Mouse (Mus musculus) liver, embryonic 15.5 days (tissue): ENCODE results near the gene Sebox. TPM values are rescaled to one million over a fixed set of nuclear protein-coding genes. Genes with fewer than 3 reads are reported as not detected.

Experiments used
- ATAC-seq: fragments of 200-750 bp; cut with Nextera tagmentation; 2 replicates; pipeline ENCODE4 v1.8.0; 2017; ENCODE audit warnings: moderate number of reproducible peaks, mild to moderate bottlenecking, moderate library complexity; ENCODE audit not compliant: insufficient read depth
- H3K27ac ChIP-seq: fragments of 300-500 bp; sonication (generic); replicated peaks from 2 replicates; pipeline ENCODE4 v1.5.1; 2015; ENCODE audit warnings: mild to moderate bottlenecking, inconsistent platforms
- H3K27me3 ChIP-seq: fragments of 300-500 bp; sonication (generic); 2 replicates; pipeline ENCODE4 v1.6.1; 2015; ENCODE audit warnings: mild to moderate bottlenecking, inconsistent platforms
- H3K36me3 ChIP-seq: fragments of 300-500 bp; sonication (generic); replicated peaks from 2 replicates; pipeline ENCODE4 v1.6.1; 2015; ENCODE audit warnings: moderate library complexity, mild to moderate bottlenecking, inconsistent platforms
- H3K4me1 ChIP-seq: fragments of 300-500 bp; sonication (generic); replicated peaks from 2 replicates; pipeline ENCODE4 v1.6.1; 2015; ENCODE audit warnings: inconsistent platforms
- H3K4me2 ChIP-seq: fragments of 300-500 bp; sonication (generic); 2 replicates; pipeline ENCODE4 v1.6.1; 2015; ENCODE audit warnings: moderate library complexity, mild to moderate bottlenecking, inconsistent platforms
- H3K4me3 ChIP-seq: fragments of 300-500 bp; sonication (generic); replicated peaks from 2 replicates; pipeline ENCODE4 v1.5.1; 2015; ENCODE audit warnings: mild to moderate bottlenecking, inconsistent platforms
- H3K9ac ChIP-seq: fragments of 300-500 bp; sonication (generic); 2 replicates; pipeline ENCODE4 v1.6.1; 2015; ENCODE audit warnings: moderate library complexity, mild to moderate bottlenecking, inconsistent platforms
- H3K9me3 ChIP-seq: fragments of 300-500 bp; sonication (generic); replicated peaks from 2 replicates; pipeline ENCODE4 v1.6.1; 2016; ENCODE audit warnings: inconsistent platforms
- WGBS: fragments of 180-500 bp; shearing (Covaris S2); methylation state at CpG from one replicate; pipeline ENCODE4 v1.1.7; 2015; ENCODE audit warnings: mixed read lengths; ENCODE audit not compliant: insufficient replicate concordance; 5-methylcytosine and 5-hydroxymethylcytosine counted together
- polyA plus RNA-seq: library from polyadenylated mRNA; unstranded; fragments of >200 nt; fragmentation: Nextera tagmentation; extraction: Ambion mirVana; gene quantifications from 2 replicates; pipeline ENCODE4 v1.2.1, GENCODE M21; 2015

Sebox gene
- polyA plus RNA-seq, 1 experiment from 2014 or later, result 0.25 TPM

DNA sequence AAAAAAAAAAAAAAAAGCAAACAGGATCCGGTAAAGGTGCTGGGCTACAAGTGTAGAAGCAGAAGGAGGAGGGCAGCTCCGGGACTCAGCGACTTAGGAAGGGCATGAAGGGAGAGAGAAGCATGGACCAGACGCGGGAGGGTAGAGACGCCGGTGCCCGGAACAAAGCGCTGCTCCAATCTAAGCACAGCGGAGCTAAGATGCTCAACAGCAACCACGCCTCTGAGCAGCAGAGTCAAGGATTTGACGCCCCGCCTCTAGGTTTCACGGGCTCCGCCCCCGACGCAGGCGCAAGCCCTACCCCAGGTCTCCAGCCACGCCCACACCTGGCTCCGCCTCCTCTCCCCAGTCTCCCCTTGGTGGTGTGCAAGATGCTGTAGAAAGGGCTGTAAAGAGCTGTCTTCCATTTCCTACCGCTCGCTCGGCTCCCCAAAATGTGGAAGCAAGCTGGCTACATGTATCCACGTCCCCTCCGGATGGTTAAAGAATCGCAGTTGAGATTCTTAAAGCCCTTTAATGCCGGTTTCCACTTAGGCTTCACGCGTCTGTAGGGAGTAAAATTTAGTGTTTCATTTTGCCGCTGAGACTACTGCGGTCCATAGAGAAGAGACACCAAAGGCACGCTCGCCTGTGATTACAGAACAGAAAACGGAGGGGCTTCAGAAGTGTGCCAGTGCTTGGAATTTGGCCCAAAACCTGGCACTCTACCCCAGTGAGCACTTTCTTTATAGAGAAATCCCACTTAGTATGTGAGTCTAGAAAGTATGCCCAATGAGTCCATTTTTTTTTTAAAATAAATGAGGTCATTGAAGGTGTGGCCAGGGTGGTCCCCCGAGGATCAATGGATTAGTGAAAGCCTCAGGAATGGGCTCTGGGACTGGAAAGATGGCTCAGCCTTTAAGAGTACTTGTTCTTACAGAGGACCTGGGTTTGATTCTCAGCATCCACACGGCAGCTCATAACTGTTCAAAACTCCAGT is 5.4 kb upstream of the Sebox start, which contains the start of gene Sarm1:
Gene Sarm1, minus strand, starts transcription at position 211 of the 979 bp plus-strand sequence.
- Histone ChIP-seq H3K9ac (no peak within 1 kb of the TSS), H3K27ac (peak within 1 kb of the TSS; percentile 53), H3K4me1 (peaks cover 22% of the 10 kb centered on the region), H3K9me3 (no peaks in the 10 kb centered on the region), H3K4me3 (peak within 1 kb of the TSS; percentile 47), H3K4me2 (peak within 1 kb of the TSS; percentile 69), H3K36me3 (no peaks in the 10 kb centered on the region), H3K27me3 (peaks cover 81% of the 10 kb centered on the region)
- peak; percentile 66 for ATAC-seq
- 3% methylated on average over 36 of the region's 36 CpGs for WGBS

DNA sequence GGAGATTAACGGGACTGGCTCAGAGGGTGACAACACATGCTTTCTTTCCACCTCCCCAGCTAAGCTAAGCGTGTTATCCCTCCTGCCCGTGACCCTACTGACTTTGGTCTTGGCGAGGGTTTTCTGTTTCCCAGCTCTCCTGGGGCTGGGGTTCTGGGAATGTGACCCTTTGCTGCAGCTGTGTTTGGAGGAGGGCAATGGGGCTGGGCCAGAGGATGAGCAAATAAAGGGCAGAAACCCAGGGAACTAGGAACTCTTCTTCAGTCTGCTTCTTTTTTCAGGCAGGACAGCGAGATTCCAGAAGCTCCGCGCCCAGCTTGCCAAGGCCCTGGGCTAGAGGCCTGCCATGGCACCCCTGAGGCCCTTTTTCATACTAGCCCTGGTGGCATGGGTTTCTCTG is 4.2 kb upstream of the Sebox start, which contains the start of gene Vtn:
Gene Vtn, plus strand, starts transcription at position 88 of the 400 bp plus-strand sequence.
- Histone ChIP-seq H3K9me3 (no peaks in the 10 kb centered on the region), H3K36me3 (no peaks in the 10 kb centered on the region), H3K27me3 (peaks cover 76% of the 10 kb centered on the region), H3K4me3 (peak within 1 kb of the TSS; percentile 50), H3K27ac (peak within 1 kb of the TSS; percentile 75), H3K4me1 (peaks cover 22% of the 10 kb centered on the region), H3K4me2 (peak within 1 kb of the TSS; percentile 69), H3K9ac (peak within 1 kb of the TSS; percentile 37)
- peak; percentile 60 for ATAC-seq
- 50% methylated on average over 7 of the region's 7 CpGs for WGBS

DNA sequence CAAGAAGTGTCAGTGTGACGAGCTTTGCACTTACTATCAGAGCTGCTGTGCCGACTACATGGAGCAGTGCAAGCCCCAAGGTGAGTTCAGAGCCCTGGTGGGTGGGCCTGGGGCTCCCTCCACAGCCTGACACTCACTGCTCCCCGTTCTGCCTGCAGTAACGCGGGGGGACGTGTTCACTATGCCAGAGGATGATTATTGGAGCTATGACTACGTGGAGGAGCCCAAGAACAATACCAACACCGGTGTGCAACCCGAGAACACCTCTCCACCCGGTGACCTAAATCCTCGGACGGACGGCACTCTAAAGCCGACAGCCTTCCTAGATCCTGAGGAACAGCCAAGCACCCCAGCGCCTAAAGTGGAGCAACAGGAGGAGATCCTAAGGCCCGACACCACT is 3.7 kb upstream of the Sebox start:
- Histone ChIP-seq H3K4me3 (peak overlapping the region; percentile 50), H3K4me1 (peaks cover 22% of the 10 kb centered on the region), H3K27me3 (peaks cover 71% of the 10 kb centered on the region), H3K9ac (peak overlapping the region; percentile 37), H3K9me3 (no peaks in the 10 kb centered on the region), H3K36me3 (no peaks in the 10 kb centered on the region), H3K4me2 (peak overlapping the region; percentile 33), H3K27ac (peak overlapping the region; percentile 75)
- WGBS, result 34% methylated on average over 16 of the region's 16 CpGs
- ATAC-seq, result 0 out of 2 replicates have a peak, but pooled peaks have one; percentile 1

DNA sequence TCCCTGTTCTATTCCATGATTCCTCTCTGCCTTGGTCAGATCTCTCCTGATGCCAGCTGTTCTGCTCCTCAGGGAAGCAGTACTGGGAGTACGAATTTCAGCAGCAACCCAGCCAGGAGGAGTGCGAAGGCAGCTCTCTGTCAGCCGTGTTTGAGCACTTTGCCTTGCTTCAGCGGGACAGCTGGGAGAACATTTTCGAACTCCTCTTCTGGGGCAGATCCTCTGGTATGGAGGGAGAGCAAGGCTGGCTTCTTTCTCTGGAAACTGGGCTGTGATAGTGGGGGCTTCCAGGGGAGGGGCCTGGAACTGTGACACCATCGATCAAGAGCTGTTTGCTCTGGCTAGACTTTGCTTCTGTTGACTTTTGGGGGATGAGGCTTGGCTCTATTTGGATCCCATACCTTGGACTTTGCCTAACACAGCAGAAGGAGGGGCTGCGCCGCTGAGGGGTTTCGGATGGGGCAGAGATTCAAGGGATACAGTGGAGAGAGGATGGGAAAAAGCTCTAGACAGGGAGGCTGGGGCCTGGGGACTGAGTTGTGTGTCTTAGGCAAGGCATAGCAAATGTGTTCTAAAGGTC is 2.5 kb upstream of the Sebox start:
- 55% methylated on average over 9 of the region's 9 CpGs for WGBS
- peaks cover 59% of the 10 kb centered on the region for H3K27me3 ChIP-seq
- H3K27ac ChIP-seq, result peak overlapping the region; percentile 75
- peak overlapping the region; percentile 50 for H3K4me3 ChIP-seq
- ATAC-seq, result peak; percentile 56
- H3K9ac ChIP-seq, result peak overlapping the region; percentile 39
- H3K4me2 ChIP-seq, result peak overlapping the region; percentile 46
- H3K4me1 ChIP-seq, result peaks cover 22% of the 10 kb centered on the region
- H3K9me3 ChIP-seq, result no peaks in the 10 kb centered on the region
- 0 out of 2 replicates have a peak, but pooled peaks cover under 1% of the 10 kb centered on the region for H3K36me3 ChIP-seq

DNA sequence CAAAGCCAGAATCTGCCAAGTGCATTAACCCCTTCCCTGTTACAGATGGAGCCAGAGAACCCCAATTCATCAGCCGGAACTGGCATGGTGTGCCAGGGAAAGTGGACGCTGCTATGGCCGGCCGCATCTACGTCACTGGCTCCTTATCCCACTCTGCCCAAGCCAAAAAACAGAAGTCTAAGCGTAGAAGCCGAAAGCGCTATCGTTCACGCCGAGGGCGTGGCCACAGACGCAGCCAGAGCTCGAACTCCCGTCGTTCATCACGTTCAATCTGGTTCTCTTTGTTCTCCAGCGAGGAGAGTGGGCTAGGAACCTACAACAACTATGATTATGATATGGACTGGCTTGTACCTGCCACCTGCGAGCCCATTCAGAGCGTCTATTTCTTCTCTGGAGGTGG is 1.7 kb upstream of the Sebox start:
- H3K4me3 ChIP-seq, result peak overlapping the region; percentile 22; the same call in 1 of the 2 replicates
- ATAC-seq, result no peak
- no peak overlapping the region for H3K9ac ChIP-seq
- H3K27me3 ChIP-seq, result peaks cover 51% of the 10 kb centered on the region
- H3K9me3 ChIP-seq, result no peaks in the 10 kb centered on the region
- H3K36me3 ChIP-seq, result peaks cover 9% of the 10 kb centered on the region
- peak overlapping the region; percentile 46 for H3K4me2 ChIP-seq
- no peak overlapping the region for H3K27ac ChIP-seq
- WGBS, result 66% methylated on average over 20 of the region's 20 CpGs
- H3K4me1 ChIP-seq, result peaks cover 22% of the 10 kb centered on the region

DNA sequence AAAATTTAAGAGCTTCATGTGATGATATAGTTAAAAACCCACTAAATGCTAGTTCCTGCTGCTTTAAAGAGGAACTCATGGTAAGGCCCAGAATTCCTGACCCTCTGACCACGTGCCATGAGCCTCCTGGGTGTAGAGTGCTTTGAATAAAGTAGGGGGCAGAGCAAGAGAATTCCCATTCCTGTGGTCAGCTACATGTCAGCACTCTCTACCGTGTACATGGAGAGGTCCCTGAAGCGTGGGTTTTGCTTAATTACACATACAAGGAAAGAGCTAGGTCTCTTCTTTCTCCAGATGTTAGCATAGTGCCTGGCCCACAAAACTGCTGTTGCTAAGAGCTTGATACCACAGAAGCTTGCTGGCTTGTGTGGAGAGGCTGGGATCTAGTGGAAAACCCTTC is 2.2 kb downstream of the Sebox start:
- Histone ChIP-seq H3K36me3 (peaks cover 46% of the 10 kb centered on the region), H3K9me3 (no peaks in the 10 kb centered on the region), H3K4me1 (peaks cover 4% of the 10 kb centered on the region; the same call in 1 of the 2 replicates), H3K27ac (no peak overlapping the region), H3K27me3 (peaks cover 12% of the 10 kb centered on the region), H3K4me3 (no peak overlapping the region), H3K9ac (no peak overlapping the region), H3K4me2 (no peak overlapping the region)
- WGBS, result 62% methylated on average over 3 of the region's 3 CpGs
- no peak for ATAC-seq

DNA sequence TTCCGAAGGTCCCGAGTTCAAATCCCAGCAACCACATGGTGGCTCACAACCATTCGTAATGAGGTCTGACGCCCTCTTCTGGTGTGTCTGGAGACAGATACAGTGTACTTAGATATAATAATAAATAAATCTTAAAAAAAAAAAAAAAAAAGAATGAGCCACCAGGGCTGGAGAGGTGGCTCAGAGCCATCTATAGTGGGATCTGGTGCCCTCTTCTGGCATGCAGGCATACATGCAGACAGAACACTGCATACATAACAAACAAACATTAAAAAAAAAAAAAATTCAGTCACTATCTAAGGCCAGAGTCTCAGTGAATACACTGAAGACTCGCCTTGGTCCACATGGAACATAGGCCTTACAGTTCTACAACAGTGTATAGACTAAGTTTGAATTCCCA is 5.9 kb downstream of the Sebox start:
- H3K9me3 ChIP-seq, result no peaks in the 10 kb centered on the region
- H3K4me1 ChIP-seq, result peaks cover 25% of the 10 kb centered on the region
- H3K4me2 ChIP-seq, result no peak overlapping the region
- no peaks in the 10 kb centered on the region for H3K27me3 ChIP-seq
- 68% methylated on average over 5 of the region's 5 CpGs for WGBS
- no peak overlapping the region for H3K27ac ChIP-seq
- ATAC-seq, result no peak
- H3K9ac ChIP-seq, result no peak overlapping the region
- no peak overlapping the region for H3K4me3 ChIP-seq
- peaks cover 46% of the 10 kb centered on the region for H3K36me3 ChIP-seq

DNA sequence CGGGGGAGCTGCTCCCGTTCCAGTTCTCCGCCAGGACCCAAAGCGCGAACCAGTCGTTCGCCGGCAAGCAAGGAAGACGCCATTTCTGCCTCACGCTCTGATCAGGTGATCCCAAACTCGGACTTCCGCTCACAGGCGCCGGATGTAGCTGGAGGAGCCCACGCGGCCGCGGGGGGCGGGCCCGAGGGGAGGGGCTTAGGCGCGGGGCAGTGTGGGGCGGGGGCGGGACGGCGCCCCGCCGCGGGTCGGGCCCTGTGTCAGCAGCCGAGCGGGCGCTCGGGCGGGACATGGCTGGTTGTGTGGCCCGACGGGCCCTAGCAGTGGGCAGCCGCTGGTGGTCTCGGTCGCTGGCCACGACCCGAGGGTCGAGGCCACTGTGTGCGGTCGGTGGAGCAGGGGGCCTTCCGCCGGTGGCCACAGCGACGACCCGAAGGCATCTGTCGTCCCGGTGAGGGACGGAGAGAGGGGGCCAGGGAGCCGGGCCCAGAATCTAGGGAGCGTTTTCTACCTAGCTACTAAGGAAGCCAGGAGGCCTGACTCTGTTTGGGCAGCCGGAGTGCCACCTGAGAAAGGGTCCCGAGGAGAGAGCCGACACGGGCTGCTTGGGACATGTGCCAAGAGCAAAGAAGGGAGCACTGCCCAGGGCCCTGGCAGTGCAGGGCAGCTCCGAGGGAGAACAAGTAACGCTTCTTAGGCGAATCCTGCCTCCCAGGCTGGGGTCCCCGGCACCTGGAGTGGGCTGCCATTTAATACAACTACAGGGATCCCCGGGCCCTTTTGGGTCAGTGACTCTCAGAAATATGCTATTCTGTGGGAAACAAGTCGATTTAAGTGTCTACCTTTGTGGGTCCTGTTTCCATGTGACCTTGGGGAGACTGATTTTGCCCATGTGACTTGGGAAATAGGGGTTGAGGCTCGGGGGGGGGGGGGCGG is 9.0 kb downstream of the Sebox start, which contains the start of the genes Tmem199 and Poldip2:
Gene Tmem199, minus strand, starts transcription at position 148 of the 933 bp plus-strand sequence.
Gene Poldip2, plus strand, starts transcription at position 169 of the 933 bp plus-strand sequence.
- Histone ChIP-seq H3K9ac (peak within 1 kb of the TSS; percentile 86), H3K27ac (peak within 1 kb of the TSS; percentile 77), H3K27me3 (no peaks in the 10 kb centered on the region), H3K4me1 (peaks cover 25% of the 10 kb centered on the region), H3K4me3 (peak within 1 kb of the TSS; percentile 72), H3K9me3 (no peaks in the 10 kb centered on the region), H3K36me3 (peaks cover 46% of the 10 kb centered on the region), H3K4me2 (peak within 1 kb of the TSS; percentile 87)
- WGBS, result under 1% methylated on average over 67 of the region's 67 CpGs
- peak; percentile 94 for ATAC-seq

DNA sequence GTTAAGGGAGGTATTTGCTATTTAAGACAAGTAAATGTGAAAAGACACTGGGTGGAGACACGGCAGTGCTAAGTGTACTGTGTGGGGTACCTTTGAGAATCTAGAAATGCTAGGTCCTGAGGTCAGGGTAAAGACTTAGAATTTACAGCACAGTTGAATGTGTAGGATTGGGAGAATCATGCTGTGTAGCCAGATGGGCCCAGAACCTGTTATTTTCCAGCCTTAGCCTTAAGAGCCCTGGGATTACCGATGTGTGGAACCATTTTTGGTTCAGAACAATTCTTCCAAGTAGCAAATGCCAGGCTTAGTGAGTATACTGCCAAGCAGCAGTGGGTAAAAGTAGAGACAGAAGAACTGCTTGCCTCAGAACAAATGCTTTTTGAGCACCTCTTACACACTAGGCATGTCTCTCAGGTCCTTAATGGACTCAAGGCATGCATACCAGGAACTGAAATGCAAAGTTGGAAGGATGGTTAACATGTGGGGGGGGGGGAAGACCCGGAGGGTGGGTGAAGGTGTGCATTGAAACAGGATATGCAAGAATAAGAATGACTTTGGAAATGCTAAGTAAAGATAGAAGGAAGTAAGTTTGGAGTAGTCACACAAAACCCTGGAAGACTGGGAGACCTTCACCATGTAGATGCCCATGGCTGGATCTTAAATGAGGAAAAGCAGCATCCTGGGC is 10.0 kb downstream of the Sebox start:
- Histone ChIP-seq H3K4me3 (peak overlapping the region; percentile 72), H3K9ac (peak overlapping the region; percentile 86; the same call in 1 of the 2 replicates), H3K36me3 (peaks cover 46% of the 10 kb centered on the region), H3K27me3 (no peaks in the 10 kb centered on the region), H3K27ac (no peak overlapping the region), H3K4me1 (peaks cover 25% of the 10 kb centered on the region), H3K9me3 (no peaks in the 10 kb centered on the region), H3K4me2 (peak overlapping the region; percentile 87)
- 56% methylated on average over 3 of the region's 3 CpGs for WGBS
- ATAC-seq, result no peak
